In genomic region chr10:59920485-59920809, GRCm38 (mm10) we compare ENCODE assay signal across 8 mouse cellular contexts. TPM values are rescaled to one million over a fixed set of nuclear protein-coding genes. Genes with fewer than 3 reads are reported as not detected.
DNase-seq lines count a peak whose midpoint lies in the region; ATAC-seq and TF ChIP-seq lines count a peak whose summit lies in the region.

No protein-coding gene starts in this region.

- peaks cover 34% of the 10 kb centered on the region for H3K4me1 ChIP-seq in embryonic facial prominence, embryonic 12.5 days
- peaks cover 16% of the 10 kb centered on the region; the same call in 1 of the 2 replicates for H3K4me1 ChIP-seq in hindbrain, postnatal 0 days (ENCODE audit: insufficient read depth, low read length)

- H3K4me2 ChIP-seq in embryonic facial prominence, embryonic 12.5 days (replicated peaks) = peak overlapping the region; percentile 76
- H3K4me2 ChIP-seq in hindbrain, postnatal 0 days (ENCODE audit: low read depth, low read length) = peak overlapping the region; percentile 67
- H3K4me2 ChIP-seq in myocyte (ENCODE audit: low read depth) = peak overlapping the region; percentile 88

- no peak for DNase-seq in layer of hippocampus, adult 2 months (ENCODE audit: low spot score in 2 of 2)
- DNase-seq in layer of hippocampus, postnatal 25 days (ENCODE audit: extremely low spot score in 1 of 2, low spot score in 1 of 2) = no peak
- DNase-seq in hindbrain, postnatal 0 days (ENCODE audit: low spot score) = no peak
- no peak for DNase-seq in right cerebral cortex, adult 18-20 months
- DNase-seq in lung, postnatal 4 days = no peak
- DNase-seq in Muller cell, postnatal 12 days (ENCODE audit: inconsistent ontology term) = no peak

- no peaks in the 10 kb centered on the region for H3K27me3 ChIP-seq in embryonic facial prominence, embryonic 12.5 days
- no peaks in the 10 kb centered on the region for H3K27me3 ChIP-seq in hindbrain, postnatal 0 days (ENCODE audit: insufficient read depth, low read length)
- H3K27me3 ChIP-seq in myocyte (ENCODE audit: control insufficient read depth, insufficient read depth, insufficient read length) = no peaks in the 10 kb centered on the region

- TF ChIP-seq POLR2A in myocyte (IDR thresholded peaks at IDR 0.05; ENCODE audit: insufficient read length, low read depth) = no peak

- no peak for TF ChIP-seq CTCF in layer of hippocampus, adult 2 months (conservative IDR thresholded peaks at IDR 0.05)
- TF ChIP-seq CTCF in hindbrain, postnatal 0 days (IDR thresholded peaks at IDR 0.05; ENCODE audit: low read depth) = no peak

- peak overlapping the region; percentile 86 for H3K27ac ChIP-seq in layer of hippocampus, adult 2 months
- peak overlapping the region; percentile 88 for H3K27ac ChIP-seq in embryonic facial prominence, embryonic 12.5 days
- peak overlapping the region; percentile 78 for H3K27ac ChIP-seq in hindbrain, postnatal 0 days

- peak overlapping the region; percentile 41 for H3ac ChIP-seq in myocyte (ENCODE audit: control insufficient read depth, insufficient read length)

- 12% methylated on average over 7 of the region's 7 CpGs for WGBS in embryonic facial prominence, embryonic 12.5 days
- WGBS in hindbrain, postnatal 0 days = 26% methylated on average over 7 of the region's 7 CpGs

- no peak overlapping the region for H3K9ac ChIP-seq in embryonic facial prominence, embryonic 12.5 days
- H3K9ac ChIP-seq in hindbrain, postnatal 0 days (replicated peaks; ENCODE audit: low read length) = peak overlapping the region; percentile 39; the same call in 1 of the 2 replicates

- no peaks in the 10 kb centered on the region for H3K9me3 ChIP-seq in embryonic facial prominence, embryonic 12.5 days
- H3K9me3 ChIP-seq in hindbrain, postnatal 0 days (ENCODE audit: low read length) = no peaks in the 10 kb centered on the region

- H3K79me2 ChIP-seq in myocyte (ENCODE audit: control insufficient read depth, insufficient read depth) = no peaks in the 10 kb centered on the region

- H3K36me3 ChIP-seq in embryonic facial prominence, embryonic 12.5 days = no peaks in the 10 kb centered on the region
- no peaks in the 10 kb centered on the region for H3K36me3 ChIP-seq in hindbrain, postnatal 0 days (ENCODE audit: insufficient read depth, low read length)
- no peaks in the 10 kb centered on the region for H3K36me3 ChIP-seq in myocyte (ENCODE audit: control insufficient read depth, insufficient read depth)

- peak overlapping the region; percentile 63 for H3K4me3 ChIP-seq in layer of hippocampus, adult 2 months
- H3K4me3 ChIP-seq in embryonic facial prominence, embryonic 12.5 days = peak overlapping the region; percentile 38
- H3K4me3 ChIP-seq in hindbrain, postnatal 0 days (ENCODE audit: low read length) = peak overlapping the region; percentile 31
- peak overlapping the region; percentile 5 for H3K4me3 ChIP-seq in myocyte

- ATAC-seq in embryonic facial prominence, embryonic 12.5 days (ENCODE audit: insufficient number of reproducible peaks, insufficient read depth, low FRiP score, low TSS enrichment) = no peak
- peak; percentile 3; the same call in 1 of the 2 replicates for ATAC-seq in hindbrain, postnatal 0 days

TF ChIP-seq in myocyte, 11 proteins besides CTCF, POLR2A, EP300 and RAD21:
- TF ChIP-seq MAX (IDR thresholded peaks at IDR 0.05; ENCODE audit: low read depth) = no peak
- TF ChIP-seq MYOG (IDR thresholded peaks at IDR 0.05; ENCODE audit: control insufficient read depth in 1 of 3, insufficient read depth in 1 of 3, insufficient read length in 2 of 3, low read depth in 2 of 3) = no peak
- TF ChIP-seq USF1 (IDR thresholded peaks at IDR 0.05; ENCODE audit: low read depth) = no peak
- no peak for TF ChIP-seq REST (IDR thresholded peaks at IDR 0.05; ENCODE audit: insufficient read depth, insufficient read length)
- no peak for TF ChIP-seq CEBPB (IDR thresholded peaks at IDR 0.05; ENCODE audit: insufficient read depth, poor library complexity, severe bottlenecking)
- no peak for TF ChIP-seq SRF (IDR thresholded peaks at IDR 0.05; ENCODE audit: control insufficient read depth, insufficient read length, low read depth)
- TF ChIP-seq TCF12 (IDR thresholded peaks at IDR 0.05; ENCODE audit: insufficient read depth, poor library complexity, severe bottlenecking) = no peak
- no peak for TF ChIP-seq TCF3 (IDR thresholded peaks at IDR 0.05; ENCODE audit: insufficient read length, low read depth)
- TF ChIP-seq MYOD1 (IDR thresholded peaks at IDR 0.05; ENCODE audit: control insufficient read depth in 1 of 3, insufficient read length in 2 of 3, low read depth in 2 of 3) = peak in 2 of 3 experiments; percentile 71 to 73

RNA-seq across cellular contexts. Expression of gene Ddit4, which starts 31.2 kb away (rescaled TPM):
- total RNA-seq in layer of hippocampus, adult 2 months (2021) = 10 to 100 TPM; 63.6 to 66.7 TPM
- total RNA-seq in layer of hippocampus, postnatal 25 days (2021) = 10 to 100 TPM; 77.1 to 100.0 TPM
- polyA plus RNA-seq in embryonic facial prominence, embryonic 12.5 days (2016; fragmentation: Nextera tagmentation; extraction: Ambion mirVana) = 81.2 and 92.3 TPM in 2 replicates
- total RNA-seq in hindbrain, postnatal 0 days (2014; rRNA removed) = 55.9 and 76.6 TPM in 2 replicates
- 55.2 and 56.9 TPM in 2 replicates for polyA plus RNA-seq in hindbrain, postnatal 0 days (2015; fragmentation: Nextera tagmentation; extraction: Ambion mirVana)
- polyA plus RNA-seq in myocyte (2012; fragmentation: generic; extraction: Trizol) = 266 TPM

RNA-seq across cellular contexts. Expression of gene Dnajb12, which starts 41.1 kb away (rescaled TPM):
- total RNA-seq in layer of hippocampus, adult 2 months (2021) = 10 to 100 TPM; 54.4 to 56.8 TPM
- 10 to 100 TPM; 53.3 to 54.0 TPM for total RNA-seq in layer of hippocampus, postnatal 25 days (2021)
- 18.9 and 19.9 TPM in 2 replicates for polyA plus RNA-seq in embryonic facial prominence, embryonic 12.5 days (2016; fragmentation: Nextera tagmentation; extraction: Ambion mirVana)
- total RNA-seq in hindbrain, postnatal 0 days (2014; rRNA removed) = 45.1 and 56.8 TPM in 2 replicates
- polyA plus RNA-seq in hindbrain, postnatal 0 days (2015; fragmentation: Nextera tagmentation; extraction: Ambion mirVana) = 25.5 and 26.4 TPM in 2 replicates
- polyA plus RNA-seq in myocyte (2012; fragmentation: generic; extraction: Trizol) = 45.2 TPM

Comparison
In these comparisons a context has a peak if more than half of its experiments do, and no peak if none do; other contexts are left out.
1. H3K4me3 ChIP-seq: peak in every context shown above with its lines; median percentile 63 in layer of hippocampus, adult 2 months; 38 in embryonic facial prominence, embryonic 12.5 days; 31 in hindbrain, postnatal 0 days; 5 in myocyte.